Mouse (Mus musculus) left cerebral cortex, adult 11 months (tissue): ENCODE results near the gene Pcsk6.
A peak's percentile ranks its signal among the peaks of the same experiment; 100 is the strongest.

Experiments used
- DNase-seq: peaks from one replicate; pipeline ENCODE4 v3.0.0; 2022; ENCODE audit warnings: low spot score

Gene Pcsk6

DNA sequence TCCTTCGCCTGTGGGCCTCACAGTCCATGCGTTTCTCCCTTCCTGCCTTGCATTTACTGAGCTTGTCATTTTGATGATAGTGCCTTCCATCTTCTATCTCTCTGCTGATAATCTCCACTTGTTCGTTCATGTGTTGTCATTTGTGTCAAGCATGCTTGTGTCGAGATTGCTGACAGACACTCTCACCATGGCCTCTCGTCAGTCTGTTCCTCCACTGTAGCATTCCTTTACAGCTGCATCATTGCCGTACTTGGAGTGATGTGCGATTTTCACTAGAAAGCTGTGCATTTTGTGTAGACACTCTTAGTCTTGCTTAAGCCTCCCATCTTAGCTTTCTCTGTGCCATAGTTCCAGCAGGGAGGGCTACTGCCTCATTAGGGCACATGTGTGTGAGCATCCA, 79.5 kb downstream of the Pcsk6 start:
- DNase-seq = no peak

DNA sequence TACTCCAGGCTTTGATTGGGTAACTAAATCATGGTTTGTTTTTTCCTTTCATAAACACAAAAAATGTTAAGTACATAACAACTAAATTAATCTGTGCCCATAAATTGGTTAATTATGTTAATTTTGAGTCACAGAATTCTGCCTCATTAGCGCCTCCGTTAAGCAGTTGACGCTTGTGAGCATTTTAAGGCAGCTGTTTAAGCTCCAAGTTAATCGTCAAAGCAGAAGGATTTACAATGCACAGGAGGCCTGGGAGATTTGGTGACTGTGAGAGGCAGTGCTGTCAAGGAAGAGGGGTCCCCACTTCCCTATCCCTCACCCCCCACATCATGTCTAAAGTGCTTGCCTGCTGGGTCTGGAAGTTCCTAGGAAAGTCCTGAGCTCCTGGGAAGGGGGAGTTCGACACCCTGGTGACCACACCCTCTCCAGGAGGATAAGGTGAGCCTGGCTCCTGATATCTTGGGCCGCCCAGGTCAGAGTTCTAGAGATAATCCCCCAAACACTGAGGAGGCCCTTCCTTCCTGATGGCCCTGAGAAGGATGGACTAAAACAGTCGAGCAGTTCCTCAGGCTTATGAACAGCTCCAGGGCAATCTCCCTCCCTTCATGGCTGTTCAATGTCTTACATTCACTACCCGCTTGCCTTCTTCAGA, 83.9 kb downstream of the Pcsk6 start:
- DNase-seq = no peak

DNA sequence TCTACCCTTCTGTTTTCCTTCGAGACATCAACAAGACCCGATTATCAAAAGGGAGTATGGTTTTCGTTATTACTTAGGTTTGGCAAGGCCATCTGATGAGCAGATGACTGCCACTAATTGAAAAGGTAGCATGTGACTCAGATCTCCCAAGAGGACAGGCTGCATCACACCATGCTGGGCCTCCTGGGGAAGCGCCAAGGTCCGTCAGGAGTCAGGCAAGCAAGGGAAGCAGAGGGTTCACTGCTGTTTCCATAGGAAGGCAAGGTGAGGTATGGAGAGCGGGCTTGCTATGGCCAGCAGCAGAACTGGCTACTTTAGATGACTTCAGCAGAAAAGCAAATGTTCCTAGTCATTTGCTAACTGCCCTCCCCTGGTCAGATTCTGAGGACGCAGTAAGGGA, 84.9 kb downstream of the Pcsk6 start:
- DNase-seq = no peak

DNA sequence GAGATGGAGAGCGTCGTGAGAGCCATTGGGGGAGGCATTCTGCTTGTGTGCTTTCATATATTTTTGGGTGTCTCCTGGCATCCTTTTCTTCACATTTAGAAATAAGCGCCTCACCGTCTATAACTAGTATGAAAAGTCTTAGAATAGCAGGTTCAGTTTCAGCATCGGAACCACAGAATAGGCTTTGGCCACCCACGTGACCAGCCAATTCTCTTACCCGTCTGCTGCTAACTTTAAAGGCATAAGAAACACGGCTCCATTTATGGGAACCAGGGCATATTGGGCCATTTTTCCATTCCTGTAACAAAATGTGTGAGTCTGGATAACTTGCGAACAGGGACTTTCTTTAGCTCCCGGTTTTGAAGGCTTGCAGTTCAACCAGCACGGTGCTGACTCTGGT, 87.4 kb downstream of the Pcsk6 start:
- no peak for DNase-seq

DNA sequence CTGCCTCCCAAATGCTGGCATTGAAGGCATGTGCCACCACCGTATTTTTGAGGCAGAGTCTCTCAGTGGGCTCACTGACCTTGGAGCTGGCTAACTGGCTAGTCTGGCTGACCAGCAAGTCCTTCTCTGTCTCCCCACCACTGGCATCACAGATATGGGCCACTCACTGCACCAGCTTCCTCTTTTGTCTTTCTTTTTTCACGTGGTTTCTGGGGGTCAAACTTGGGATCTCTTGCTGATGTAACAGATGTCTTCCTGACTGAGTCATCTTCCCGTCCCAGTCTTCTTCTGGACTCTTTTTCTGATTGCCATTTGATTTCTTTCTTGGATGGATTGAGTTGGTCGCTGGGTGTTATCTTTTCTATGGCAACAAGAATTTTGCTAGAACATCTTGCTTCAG, 93.0 kb downstream of the Pcsk6 start:
- DNase-seq = no peak

DNA sequence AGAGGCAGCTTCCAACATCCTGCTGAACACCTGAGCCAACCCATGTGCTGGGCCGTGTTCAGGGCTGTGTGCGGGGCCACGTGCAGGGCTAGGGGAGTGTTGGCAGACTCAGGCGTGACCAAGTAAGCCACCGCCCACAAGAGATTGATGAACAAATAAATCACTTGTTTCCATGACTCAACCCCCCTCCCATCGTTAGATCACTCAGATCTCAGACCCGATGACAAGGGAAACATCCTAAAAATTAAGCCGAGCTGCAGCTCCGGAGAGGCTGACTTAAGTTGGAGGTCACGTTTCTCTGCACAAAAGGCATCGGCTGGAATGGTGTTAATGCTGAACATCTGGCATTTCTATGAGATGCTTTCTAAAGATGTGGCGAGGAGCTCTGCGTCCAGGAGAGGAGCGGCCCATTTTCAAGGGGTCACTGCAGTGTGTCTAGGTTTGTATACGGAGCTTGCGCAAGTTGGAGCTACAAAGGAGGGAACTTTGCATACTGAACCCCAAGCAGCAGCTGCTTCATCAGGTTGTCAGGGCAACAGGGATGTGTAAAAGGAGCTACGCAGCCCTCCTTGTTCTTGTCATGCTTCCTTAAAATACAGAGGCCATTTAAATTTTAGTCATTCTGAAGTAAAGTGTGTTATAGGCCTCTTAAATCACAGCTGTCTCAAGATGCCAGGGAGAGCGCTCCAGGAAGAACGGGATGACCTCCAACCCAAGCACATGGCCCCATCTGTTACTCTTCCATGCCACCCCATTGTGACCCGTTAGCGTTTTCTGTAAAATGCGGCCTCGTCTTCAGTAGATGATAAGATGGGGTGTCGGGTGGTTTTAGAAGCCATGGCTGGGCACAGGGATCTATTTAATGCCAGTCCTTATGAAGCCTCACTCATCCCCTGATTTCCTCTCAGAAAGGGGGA, 94.0 kb downstream of the Pcsk6 start:
- peak; percentile 9 for DNase-seq

DNA sequence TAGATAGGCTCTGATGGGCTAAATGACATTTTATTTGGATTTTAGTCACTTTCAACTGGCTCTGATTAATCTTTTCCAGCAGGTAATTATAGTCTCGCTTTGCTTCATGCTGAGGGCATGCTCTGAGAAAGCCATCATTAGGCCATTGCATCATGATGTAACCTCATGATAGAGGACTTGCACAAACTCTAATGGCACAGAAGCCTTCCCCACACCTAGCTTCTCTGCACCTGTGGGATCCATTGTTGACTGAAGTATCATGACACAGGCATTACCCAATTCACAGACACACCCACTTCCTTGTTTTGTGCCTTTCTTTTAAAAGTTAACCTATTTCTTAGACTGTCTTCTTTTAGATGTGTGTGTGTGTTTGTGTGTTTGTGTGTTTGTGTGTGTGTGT, 95.7 kb downstream of the Pcsk6 start:
- DNase-seq = no peak

DNA sequence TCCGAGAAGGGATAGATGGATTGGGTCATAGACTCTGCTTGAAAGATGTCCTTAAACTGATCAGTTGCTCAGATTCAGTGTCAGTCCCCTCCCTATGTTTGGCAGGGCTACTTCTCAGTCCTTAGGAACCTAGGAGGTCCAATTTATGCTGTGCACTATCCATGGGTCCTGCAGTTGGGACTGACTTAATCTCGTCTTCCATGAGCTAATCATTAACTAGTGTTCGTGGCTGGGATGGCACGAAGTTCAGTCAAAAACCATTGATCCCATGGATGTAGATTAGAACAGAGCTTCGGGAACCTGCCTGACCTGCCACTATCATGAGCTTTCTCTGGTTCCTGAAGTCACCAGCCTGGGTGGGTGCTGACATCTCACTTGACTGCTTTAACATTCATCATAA, 96.6 kb downstream of the Pcsk6 start:
- DNase-seq = no peak

DNA sequence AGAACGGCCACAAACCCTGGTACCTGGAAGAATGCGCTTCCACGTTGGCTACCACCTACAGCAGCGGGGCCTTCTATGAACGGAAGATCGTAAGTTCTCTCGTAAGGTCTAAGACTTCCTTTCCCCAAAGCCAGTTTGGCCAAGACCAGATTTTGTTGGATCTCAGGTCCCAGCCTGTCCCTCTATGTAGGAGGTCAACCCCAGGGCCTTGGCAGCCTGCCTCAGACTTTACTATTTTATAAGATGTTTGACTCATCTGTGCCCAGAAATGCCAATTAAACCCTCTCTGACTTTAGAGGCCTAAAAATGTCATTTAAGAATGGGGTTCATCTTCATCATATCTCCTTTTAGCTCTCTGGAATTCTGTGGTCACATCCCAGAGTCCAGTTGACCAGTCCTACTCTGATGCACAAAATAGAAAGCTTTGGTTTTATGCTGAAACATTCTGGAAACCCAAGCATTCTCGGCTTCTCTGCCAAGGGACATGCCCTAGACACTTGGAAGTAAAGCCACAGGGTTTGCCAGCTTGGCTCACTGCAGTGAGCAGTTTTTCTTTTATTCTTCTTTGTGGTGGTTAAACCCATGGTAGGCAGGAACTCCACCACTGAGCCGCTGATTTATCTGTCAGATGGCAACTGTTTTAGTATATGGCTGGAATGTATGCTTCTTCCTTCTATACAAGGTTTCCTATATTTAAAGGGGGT, 97.8 kb downstream of the Pcsk6 start:
- no peak for DNase-seq

DNA sequence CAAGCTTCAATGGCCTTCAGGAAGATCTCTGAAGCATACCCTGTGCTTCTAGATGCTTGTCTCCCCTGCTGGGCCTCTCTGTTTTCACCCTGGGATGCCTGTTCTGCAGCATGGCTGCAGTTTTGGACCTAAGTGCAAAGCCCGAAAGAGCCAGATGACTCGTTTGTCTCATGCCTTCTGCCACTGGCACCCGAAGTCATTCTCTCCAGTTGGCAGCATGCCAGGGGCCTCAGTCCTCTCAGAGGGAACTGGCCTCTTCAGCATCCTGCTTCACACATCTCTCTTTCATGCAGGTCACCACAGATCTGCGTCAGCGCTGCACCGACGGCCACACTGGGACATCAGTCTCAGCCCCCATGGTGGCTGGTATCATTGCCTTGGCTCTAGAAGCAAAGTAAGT, 101.1 kb downstream of the Pcsk6 start:
- no peak for DNase-seq

DNA sequence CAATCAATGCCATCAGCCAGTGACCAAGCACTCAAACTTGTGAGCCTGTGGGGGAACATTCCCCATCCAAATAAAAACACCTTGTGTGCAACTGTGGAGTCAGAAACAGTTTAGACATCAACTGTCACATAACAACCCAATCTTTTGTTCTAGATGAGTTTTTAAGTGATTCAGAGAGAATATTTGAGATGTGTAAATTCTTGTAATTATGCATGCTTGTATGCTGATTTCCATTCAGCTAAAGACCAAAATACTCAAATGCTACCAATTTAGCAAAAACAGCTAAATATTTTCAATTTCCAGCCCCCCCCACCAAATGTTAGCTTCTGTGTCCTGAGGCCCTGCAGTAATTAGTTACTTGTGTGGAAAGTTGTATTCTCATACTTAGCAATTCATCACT, 102.9 kb downstream of the Pcsk6 start:
- DNase-seq = no peak

DNA sequence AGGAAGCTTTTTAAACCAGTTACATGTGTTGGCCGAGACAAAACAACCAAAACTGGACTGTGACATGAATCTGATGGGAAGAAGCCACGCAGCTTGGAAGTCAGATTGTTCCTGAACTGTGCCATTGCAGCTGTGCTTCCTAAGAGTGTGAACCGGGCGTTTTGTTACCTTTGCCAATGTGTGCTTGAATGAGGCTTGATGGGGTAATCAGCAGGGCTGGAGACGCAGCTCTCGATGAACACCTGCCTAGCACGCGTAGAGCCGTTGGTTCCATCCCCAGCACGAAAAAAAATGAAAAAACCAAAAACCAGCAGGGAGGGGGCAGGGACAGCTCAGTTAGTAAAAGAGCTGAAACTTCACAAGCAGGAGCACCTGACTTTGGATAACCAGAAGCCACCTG, 109.8 kb downstream of the Pcsk6 start:
- DNase-seq = no peak

DNA sequence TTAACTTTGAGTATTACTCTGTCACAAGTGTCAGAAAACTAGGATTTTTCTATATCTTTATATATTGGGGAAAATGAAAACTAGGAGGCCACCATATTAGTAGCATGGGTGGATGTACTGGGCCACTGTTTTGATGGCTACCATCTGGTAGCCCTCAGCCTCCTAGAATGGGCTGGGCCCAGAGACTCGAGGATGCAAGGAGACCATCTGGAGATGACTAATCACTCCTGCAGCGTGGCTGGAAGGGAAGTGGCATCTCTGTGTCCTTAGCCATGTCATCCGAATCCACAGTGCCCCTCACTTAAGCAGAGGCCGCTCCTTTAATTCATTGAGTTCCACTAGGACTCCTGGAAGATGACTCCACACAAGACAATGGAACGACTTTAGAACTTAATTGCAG, 115.8 kb downstream of the Pcsk6 start:
- DNase-seq = no peak

DNA sequence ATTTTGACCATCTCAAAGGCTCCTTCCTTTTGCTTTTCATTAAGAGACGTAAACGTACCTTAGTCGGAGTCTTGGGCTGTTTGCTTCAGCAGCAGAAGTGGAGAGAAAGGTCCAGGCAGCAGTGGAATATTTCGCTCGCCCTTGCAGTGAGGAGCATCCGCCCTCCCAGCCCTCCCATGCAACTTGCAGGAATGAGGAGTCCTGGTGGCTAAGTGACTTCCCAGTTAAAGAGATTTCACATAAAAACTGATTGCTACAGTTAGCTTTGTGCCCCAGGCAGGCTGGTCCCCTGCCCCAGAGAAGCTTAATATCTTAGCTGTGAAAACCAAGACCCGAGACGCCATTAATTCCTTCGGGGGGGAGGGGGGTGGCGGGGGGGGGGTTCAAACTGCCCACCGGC, 116.4 kb downstream of the Pcsk6 start:
- no peak for DNase-seq

DNA sequence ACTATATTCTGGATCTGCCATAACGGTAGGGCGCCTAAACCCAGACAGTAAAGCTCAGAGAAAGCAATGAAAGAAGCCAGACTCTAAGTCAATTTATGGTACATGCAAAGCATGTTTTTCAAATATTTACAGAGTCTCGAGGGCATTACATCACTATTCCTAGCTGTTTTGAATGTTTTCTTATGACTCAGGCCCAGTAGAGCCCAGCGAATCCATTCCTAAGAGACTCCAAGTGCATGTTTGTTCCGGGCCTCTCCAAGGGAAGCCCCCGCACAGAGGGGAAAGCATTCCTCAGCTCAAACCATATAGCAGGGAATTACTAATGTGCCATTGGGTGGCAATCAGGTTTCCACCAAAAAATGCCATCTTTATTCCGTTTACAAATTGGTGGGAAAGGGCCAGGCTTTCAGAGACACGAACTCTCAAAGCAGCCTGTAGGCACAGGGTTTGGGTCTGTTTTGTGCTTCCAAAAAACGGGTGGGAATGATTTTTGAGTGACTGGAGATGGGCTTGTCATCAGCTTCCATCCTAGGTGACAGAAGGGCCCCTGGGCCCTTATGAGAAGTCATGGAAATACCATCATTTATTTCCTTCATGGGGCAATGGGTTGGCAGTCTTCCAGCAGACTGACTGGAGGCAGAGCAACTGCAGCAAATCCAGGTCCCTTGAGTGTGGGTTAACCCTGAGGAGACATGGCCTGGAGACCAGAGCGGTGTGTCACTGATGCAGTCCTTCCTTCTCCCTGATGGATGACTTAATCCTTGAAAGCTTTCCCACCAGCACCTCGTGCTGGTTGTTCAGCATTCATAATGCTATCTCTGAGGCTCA, 117.7 kb downstream of the Pcsk6 start:
- DNase-seq = no peak

DNA sequence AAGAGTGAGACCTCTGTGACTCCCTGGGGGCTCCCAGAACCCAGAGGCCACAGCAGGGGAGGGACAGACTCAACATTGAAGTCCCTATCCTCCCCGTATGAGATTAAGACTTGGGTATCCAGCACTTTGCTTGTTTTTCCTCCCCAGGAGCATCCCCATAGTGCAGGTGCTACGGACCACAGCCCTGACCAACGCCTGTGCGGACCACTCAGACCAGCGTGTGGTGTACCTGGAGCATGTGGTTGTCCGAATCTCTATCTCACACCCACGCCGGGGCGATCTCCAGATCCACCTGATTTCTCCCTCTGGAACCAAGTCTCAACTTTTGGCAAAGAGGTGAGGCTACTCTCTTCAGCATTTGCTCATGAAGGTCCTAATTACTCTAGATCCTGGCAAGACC, 118.5 kb downstream of the Pcsk6 start:
- DNase-seq = no peak

DNA sequence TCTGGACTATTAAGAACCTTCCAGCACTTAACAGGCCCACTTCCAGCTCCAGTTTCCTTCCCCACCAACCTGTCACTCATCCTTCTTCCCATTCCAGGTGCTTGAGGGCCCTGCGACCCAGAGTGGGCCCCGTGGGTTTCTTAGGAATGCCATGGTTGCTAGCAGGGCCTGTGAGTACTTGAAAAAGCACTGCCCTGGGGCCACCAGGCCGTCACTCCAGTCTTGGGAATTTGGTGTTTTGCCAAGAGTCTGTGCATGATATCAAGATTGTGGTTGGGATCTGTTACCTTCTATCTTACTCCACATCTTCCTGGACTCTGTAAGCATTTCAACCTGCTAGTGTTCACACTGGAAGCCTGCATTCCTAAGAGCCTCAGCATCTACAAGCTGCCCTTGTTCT, 120.5 kb downstream of the Pcsk6 start:
- DNase-seq = no peak

DNA sequence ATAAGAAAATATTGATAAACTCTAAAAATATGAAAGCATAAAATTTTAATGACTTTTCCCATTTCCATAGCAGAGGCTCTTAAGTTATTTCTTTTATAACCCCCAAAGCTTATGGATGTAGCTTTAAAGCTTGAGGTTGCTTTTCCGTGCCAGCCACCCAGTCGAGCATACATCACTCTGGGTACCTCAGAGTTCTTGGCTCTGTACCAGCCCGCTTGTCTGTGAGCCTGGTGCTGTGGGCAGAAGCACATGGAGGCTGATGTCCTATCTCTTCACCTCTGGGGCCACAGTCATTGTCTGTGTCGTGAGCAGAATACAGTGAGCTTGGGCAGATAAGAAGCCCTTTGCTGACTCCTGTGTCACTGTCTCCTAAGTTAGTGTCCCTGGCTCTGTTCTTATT, 126.7 kb downstream of the Pcsk6 start:
- DNase-seq = no peak

DNA sequence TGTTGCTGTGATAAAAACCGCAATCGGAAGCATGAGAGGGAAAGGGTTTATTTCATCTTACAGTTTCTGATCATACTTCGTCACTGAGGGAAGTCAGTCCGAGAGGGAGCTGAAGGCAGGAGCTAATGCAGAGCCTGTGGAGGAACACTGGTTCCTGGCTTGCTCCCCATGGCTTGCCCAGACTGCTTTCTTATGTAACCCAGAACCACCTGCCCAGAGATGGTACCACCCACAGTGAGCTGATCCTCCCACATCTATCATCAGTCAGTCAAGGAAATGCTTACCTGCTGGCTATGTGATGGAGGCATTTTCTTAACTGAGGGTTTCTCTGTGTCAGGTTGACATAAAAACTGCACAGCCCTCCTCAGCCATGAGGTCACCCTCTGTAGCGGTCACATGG, 127.2 kb downstream of the Pcsk6 start:
- DNase-seq = no peak

DNA sequence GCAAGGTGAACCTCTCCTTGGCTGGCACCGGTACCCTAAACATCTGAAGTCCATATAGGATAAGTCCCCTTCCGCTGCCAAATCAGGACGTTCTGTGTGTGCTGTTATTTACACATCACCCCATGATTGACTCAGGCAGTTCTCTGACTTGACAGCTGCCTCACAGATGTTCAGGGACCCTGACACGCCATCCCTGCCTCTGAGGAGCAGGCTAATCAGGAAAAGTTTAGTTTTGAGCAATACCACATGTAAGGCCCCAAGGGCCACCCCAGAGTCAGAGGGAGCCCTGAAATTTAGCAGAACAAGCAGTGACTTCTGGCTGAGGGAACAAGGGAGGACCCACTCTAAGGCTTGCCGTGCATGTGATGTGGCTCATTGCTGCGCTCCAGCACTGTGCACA, 130.8 kb downstream of the Pcsk6 start:
- no peak for DNase-seq

DNA sequence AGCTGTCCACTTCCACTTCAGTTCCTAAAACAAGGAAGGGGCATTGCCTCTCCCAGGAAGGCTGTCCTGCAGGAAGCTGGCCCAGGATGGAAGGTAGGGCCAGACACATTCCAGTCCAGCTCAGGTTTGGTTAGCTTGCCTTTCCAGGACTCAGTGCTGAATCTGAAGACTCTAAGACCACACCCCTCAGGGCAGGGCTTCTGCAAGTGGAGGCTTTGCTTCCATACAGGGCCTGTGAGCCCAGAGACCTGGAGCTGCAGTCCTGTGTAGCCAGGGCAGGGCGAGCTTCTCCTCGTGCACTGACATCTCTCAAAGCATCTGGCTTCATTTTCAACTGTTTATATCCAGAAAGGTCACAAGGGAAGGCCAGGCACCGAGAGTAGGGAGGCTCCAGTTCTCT, 131.9 kb downstream of the Pcsk6 start:
- no peak for DNase-seq

DNA sequence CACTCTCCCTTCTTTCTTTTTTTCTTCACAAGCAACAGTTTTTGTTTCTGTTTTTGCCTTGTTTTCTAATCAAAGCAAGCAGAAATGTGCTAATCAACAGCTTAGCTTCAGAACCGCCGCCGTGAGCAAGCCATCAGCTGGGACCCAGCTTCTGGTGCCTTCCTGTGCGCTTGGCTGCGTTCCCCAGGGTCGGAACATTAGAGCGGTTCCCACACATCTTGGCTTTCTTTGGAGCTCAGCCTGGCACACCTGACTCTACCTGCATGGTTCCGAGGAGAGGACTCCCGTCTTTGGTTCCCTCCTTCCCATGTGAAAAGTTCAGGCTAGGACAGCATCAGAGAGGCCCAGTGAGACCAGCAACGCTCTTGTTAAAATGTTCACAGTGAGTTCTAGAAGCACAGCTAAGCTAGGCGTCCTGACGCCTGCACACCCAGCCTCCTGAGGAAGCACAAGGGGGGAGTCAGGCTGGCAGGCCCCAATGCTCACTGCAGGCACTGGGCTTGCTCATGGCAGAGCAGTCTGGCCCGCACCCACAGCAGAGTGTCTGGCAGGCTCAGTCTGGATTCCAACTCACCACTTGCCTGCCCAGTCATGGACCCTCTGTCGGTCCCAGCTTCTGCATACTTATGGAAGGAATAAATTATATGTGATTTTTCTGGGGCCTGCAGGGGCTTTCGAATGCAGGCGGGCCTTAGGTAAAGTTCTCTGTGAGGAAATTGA, 139.7 kb downstream of the Pcsk6 start:
- DNase-seq = no peak
